Mouse (Mus musculus): ENCODE data around the gene Zfp503.

The Zfp503 gene

GRCm38 (mm10) chr14:21986733-21987659 lies 2.4 kb downstream of the Zfp503 start:
- no peak for DNase-seq (ENCODE audit: low read depth, low spot score)
- Histone ChIP-seq H3K36me3 (ENCODE audit: control insufficient read depth, insufficient read depth, low read length, poor library complexity, severe bottlenecking) (no peaks in the 10 kb centered on the region), H3K27me3 (ENCODE audit: control insufficient read depth, insufficient read depth, low read length, poor library complexity, severe bottlenecking) (peaks cover 7% of the 10 kb centered on the region)

- Histone ChIP-seq H3K27me3 (ENCODE audit: control insufficient read depth, insufficient read depth, low read length, poor library complexity, severe bottlenecking) (peaks cover 8% of the 10 kb centered on the region), H3K36me3 (ENCODE audit: control insufficient read depth, insufficient read depth, low read length, poor library complexity, severe bottlenecking) (no peaks in the 10 kb centered on the region)
- peak; percentile 34 for DNase-seq (ENCODE audit: low read depth, low spot score)
Measured at GRCm38 (mm10) chr14:21985981-21986732, 3.2 kb downstream of the Zfp503 start.

GRCm38 (mm10) chr14:21985426-21985931 lies 3.9 kb downstream of the Zfp503 start:
- Histone ChIP-seq H3K27me3 (ENCODE audit: control insufficient read depth, insufficient read depth, low read length, poor library complexity, severe bottlenecking) (peaks cover 8% of the 10 kb centered on the region), H3K36me3 (ENCODE audit: control insufficient read depth, insufficient read depth, low read length, poor library complexity, severe bottlenecking) (no peaks in the 10 kb centered on the region)
- DNase-seq (ENCODE audit: low read depth, low spot score) = no peak

DNA sequence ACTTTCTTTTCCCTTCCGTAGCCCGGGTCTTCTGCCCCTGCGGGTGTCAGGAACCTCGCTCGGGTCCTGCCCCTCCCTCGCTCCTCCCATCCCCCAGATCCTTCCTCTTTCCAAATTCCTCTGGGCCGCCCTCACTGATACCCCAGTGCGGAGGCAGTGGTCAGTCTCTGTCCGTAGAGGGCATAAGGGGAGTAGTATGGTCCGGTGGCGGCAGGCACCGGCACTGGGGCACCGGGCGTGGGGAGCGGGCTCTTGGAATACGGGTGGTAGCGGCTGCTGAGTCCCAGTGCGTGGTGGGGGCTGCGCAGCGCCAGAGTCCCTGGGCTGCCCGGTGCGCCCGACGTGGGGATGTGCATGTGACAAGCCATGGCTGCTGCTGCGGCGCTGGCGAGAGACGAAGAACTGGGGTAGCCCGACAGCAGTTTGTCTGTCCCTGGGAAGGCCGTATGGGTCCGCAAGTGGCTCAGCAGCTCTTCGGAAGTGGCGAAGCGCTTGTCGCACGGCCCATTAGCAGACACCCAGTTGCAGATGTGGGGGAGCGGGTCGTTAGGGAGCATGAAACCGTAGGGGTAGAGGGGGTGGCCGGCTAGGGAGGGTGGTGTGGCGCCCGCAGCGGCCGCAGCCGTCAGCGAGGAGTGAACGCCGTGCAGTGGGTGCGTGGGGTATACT lies 4.5 kb downstream of the Zfp503 start:
- Histone ChIP-seq H3K27me3 (ENCODE audit: control insufficient read depth, insufficient read depth, low read length, poor library complexity, severe bottlenecking) (peaks cover 8% of the 10 kb centered on the region), H3K36me3 (ENCODE audit: control insufficient read depth, insufficient read depth, low read length, poor library complexity, severe bottlenecking) (no peaks in the 10 kb centered on the region)
- DNase-seq (ENCODE audit: low read depth, low spot score) = no peak

GRCm38 (mm10) chr14:21983950-21984730 lies 5.3 kb downstream of the Zfp503 start:
- H3K27me3 ChIP-seq (ENCODE audit: control insufficient read depth, insufficient read depth, low read length, poor library complexity, severe bottlenecking) = peaks cover 5% of the 10 kb centered on the region

GRCm38 (mm10) chr14:21983311-21983949 lies 6.0 kb downstream of the Zfp503 start:
- Histone ChIP-seq H3K27me3 (ENCODE audit: control insufficient read depth, insufficient read depth, low read length, poor library complexity, severe bottlenecking) (peaks cover 5% of the 10 kb centered on the region), H3K36me3 (ENCODE audit: control insufficient read depth, insufficient read depth, low read length, poor library complexity, severe bottlenecking) (no peaks in the 10 kb centered on the region)
- no peak for DNase-seq (ENCODE audit: low read depth, low spot score)

More at GRCm38 (mm10) chr14:21983950-21984730, 5.3 kb downstream of the Zfp503 start:
- no peaks in the 10 kb centered on the region for H3K36me3 ChIP-seq (ENCODE audit: control insufficient read depth, insufficient read depth, low read length, poor library complexity, severe bottlenecking)
- no peak for DNase-seq (ENCODE audit: low read depth, low spot score)

- DNase-seq (ENCODE audit: low read depth, low spot score) = no peak
- Histone ChIP-seq H3K27me3 (ENCODE audit: control insufficient read depth, insufficient read depth, low read length, poor library complexity, severe bottlenecking) (peaks cover 5% of the 10 kb centered on the region), H3K36me3 (ENCODE audit: control insufficient read depth, insufficient read depth, low read length, poor library complexity, severe bottlenecking) (no peaks in the 10 kb centered on the region)
Measured at GRCm38 (mm10) chr14:21982592-21983310, 6.7 kb downstream of the Zfp503 start.

GRCm38 (mm10) chr14:21982096-21982591 lies 7.3 kb downstream of the Zfp503 start:
- DNase-seq (ENCODE audit: low read depth, low spot score) = no peak
- H3K27me3 ChIP-seq (ENCODE audit: control insufficient read depth, insufficient read depth, low read length, poor library complexity, severe bottlenecking) = peaks cover 5% of the 10 kb centered on the region
- H3K36me3 ChIP-seq (ENCODE audit: control insufficient read depth, insufficient read depth, low read length, poor library complexity, severe bottlenecking) = no peaks in the 10 kb centered on the region

GRCm38 (mm10) chr14:21981462-21981861 lies 7.9 kb downstream of the Zfp503 start:
- peaks cover 5% of the 10 kb centered on the region for H3K27me3 ChIP-seq (ENCODE audit: control insufficient read depth, insufficient read depth, low read length, poor library complexity, severe bottlenecking)
- no peaks in the 10 kb centered on the region for H3K36me3 ChIP-seq (ENCODE audit: control insufficient read depth, insufficient read depth, low read length, poor library complexity, severe bottlenecking)
- DNase-seq (ENCODE audit: low read depth, low spot score) = peak; percentile 12

GRCm38 (mm10) chr14:21968978-21969377 lies 20.4 kb downstream of the Zfp503 start:
- Histone ChIP-seq H3K36me3 (ENCODE audit: control insufficient read depth, insufficient read depth, low read length, poor library complexity, severe bottlenecking) (no peaks in the 10 kb centered on the region), H3K27me3 (ENCODE audit: control insufficient read depth, insufficient read depth, low read length, poor library complexity, severe bottlenecking) (no peaks in the 10 kb centered on the region)
- peak; percentile 16 for DNase-seq (ENCODE audit: low read depth, low spot score)

DNA sequence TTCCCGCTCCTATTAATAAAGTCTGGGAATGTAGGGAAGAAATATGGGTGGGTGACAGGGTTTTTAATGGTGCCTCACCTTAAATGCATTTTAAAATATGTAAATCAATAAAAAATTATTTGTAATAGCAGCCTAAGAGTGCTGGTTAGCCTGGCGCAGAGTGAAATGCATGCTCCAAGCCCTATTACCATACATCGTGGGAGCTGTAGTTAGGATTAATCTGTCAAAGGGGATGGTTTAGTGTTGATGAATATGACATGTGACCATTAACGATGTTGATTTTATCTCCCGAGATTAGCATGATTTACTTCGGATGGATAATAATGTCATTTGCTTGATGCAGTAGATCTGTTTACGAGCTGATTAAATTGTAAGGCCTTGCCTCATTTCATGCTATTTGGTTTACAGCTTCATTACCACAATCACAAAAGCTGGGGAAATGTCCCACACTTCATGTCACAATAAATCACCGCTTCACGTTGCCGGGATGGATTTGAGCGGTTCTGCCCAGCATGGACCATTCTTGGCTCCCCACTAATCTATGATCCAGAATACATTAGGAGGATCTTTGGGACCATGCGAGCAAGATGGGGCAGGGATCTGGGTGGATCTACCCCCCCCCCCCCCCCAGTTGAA lies 21.9 kb downstream of the Zfp503 start:
- no peaks in the 10 kb centered on the region for H3K36me3 ChIP-seq (ENCODE audit: control insufficient read depth, insufficient read depth, low read length, poor library complexity, severe bottlenecking)
- DNase-seq (ENCODE audit: low read depth, low spot score) = no peak
- H3K27me3 ChIP-seq (ENCODE audit: control insufficient read depth, insufficient read depth, low read length, poor library complexity, severe bottlenecking) = no peaks in the 10 kb centered on the region

GRCm38 (mm10) chr14:21966276-21966675 lies 23.1 kb downstream of the Zfp503 start:
- no peak for DNase-seq (ENCODE audit: low read depth, low spot score)
- H3K36me3 ChIP-seq (ENCODE audit: control insufficient read depth, insufficient read depth, low read length, poor library complexity, severe bottlenecking) = no peaks in the 10 kb centered on the region
- no peaks in the 10 kb centered on the region for H3K27me3 ChIP-seq (ENCODE audit: control insufficient read depth, insufficient read depth, low read length, poor library complexity, severe bottlenecking)

All from splenic B cell, adult 2 months (primary cell).